Mouse (Mus musculus): ENCODE results near the gene Cnot9. TPM values are rescaled to one million over a fixed set of nuclear protein-coding genes. Genes with fewer than 3 reads are reported as not detected.

The Cnot9 gene
- 23.4 and 28.6 TPM in 2 replicates for polyA plus RNA-seq (2012; rRNA removed)

DNA sequence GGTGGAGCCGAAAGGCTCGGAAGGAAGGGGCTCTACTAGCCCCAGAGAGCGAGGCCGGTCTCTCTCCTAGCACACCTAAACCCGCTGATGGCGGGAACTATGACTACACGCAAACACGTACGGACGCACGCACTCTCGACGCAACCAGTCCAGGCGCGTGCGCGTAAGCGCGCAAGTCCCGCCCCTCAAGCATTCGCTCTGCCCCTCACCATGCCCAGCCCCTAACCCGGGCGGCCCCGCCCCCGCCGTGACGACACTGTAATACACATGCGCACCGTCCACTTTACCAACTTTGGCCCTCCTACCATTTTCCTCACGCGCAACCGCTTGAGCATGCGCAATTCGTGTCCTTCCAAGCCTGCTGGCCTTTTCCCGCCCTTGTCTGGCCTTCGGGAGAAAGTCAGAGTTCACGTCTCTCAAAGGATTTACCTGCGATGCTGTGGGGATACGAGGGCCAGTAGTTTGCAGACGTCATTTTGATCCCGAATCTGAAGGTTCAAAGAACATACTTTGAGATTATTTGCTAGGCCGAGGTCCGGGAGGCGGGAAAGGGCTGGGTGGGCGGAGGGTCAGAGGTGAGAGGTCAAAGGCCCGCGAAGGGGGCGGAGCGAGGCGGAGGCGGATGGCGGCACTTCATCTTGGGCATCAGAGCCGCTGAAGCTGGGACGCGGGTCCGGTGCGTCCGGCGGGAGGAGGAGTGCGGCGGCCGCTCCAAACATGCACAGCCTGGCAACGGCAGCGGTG lies at the start of gene Cnot9:
Gene Cnot9 (plus strand): TSS at position 338 of the 744 bp plus-strand sequence.

DNA sequence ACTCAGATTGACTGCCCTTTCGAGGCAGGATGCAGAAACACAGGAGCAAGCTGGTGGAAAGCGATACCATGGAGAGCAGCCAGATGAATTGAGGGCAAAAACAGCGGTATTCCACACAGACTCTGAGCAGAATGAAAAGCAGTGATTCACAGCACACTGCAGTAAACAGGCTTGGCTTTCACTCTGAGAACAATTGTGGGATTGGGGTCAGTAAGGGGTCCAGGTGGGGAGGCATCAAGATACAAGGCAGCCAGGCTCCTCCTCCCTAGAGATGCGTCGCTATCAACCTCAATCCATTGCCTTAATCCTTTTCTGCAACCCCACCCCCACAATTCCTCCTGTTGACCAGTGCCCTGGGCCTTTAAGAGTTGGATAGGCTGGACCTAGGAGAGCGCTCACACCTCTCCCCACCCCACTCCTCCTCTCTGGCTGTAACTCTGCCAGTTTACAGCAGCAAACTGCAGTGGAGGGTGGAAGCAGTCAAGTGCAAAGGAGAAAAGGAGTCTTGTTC lies 36.6 kb downstream of the Cnot9 start, which contains the start of gene Plcd4:
Gene Plcd4 (plus strand): TSS at position 438 of the 511 bp plus-strand sequence.

DNA sequence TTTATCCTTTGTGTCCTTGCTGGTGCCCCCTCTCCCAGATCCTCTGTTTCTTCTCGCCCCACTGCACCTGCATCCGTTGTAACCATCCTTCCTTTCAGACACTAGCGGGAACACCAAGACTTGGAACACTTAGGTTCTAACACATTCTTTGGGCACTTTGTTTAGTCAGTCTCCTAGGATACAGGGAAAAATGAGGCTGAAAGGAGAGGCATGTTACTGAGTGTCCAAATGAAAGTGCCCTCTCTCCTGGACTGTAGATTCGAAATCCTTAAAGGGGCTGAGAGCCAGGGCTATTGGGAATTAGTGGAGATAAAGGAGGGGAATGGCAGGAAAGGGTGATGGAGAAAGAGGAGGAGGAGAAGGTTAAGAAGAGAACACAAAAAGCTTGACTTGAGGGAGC lies 38.3 kb downstream of the Cnot9 start, which contains the start of gene Usp37:
Gene Usp37 (minus strand): TSS at position 101 of the 400 bp plus-strand sequence.

Other genes starting within 250 kb of the Cnot9 start
- 0.38 and 0.45 TPM in 2 replicates for gene Gpbar1, start 227.5 kb upstream of the Cnot9 start, polyA plus RNA-seq (2012; rRNA removed)
- 56.1 and 58.3 TPM in 2 replicates for gene Aamp, start 221.3 kb upstream of the Cnot9 start, polyA plus RNA-seq (2012; rRNA removed)
- 16.0 and 16.4 TPM in 2 replicates for gene Pnkd, start 221.1 kb upstream of the Cnot9 start, polyA plus RNA-seq (2012; rRNA removed)
- 7.7 and 8.7 TPM in 2 replicates for gene Tmbim1, start 200.4 kb upstream of the Cnot9 start, polyA plus RNA-seq (2012; rRNA removed)
- gene Catip, start 143.9 kb upstream of the Cnot9 start, polyA plus RNA-seq (2012; rRNA removed), result 0.06 and 0.11 TPM in 2 replicates
- 8.0 and 13.7 TPM in 2 replicates for gene Slc11a1, start 130.9 kb upstream of the Cnot9 start, polyA plus RNA-seq (2012; rRNA removed)
- gene Ctdsp1, start 114.5 kb upstream of the Cnot9 start, polyA plus RNA-seq (2012; rRNA removed), result 32.1 and 35.4 TPM in 2 replicates
- gene Vil1, start 96.7 kb upstream of the Cnot9 start, polyA plus RNA-seq (2012; rRNA removed), result 0.34 and 0.36 TPM in 2 replicates
- 0.01 TPM in 2 replicates for gene Plcd4, start 36.8 kb downstream of the Cnot9 start, polyA plus RNA-seq (2012; rRNA removed)
- 4.5 and 5.5 TPM in 2 replicates for gene Usp37, start 38.2 kb downstream of the Cnot9 start, polyA plus RNA-seq (2012; rRNA removed)
- 2.6 and 3.3 TPM in 2 replicates for gene Zfp142, start 82.2 kb downstream of the Cnot9 start, polyA plus RNA-seq (2012; rRNA removed)
- gene Bcs1l, start 82.2 kb downstream of the Cnot9 start, polyA plus RNA-seq (2012; rRNA removed), result 9.0 and 10.6 TPM in 2 replicates
- gene Rnf25, start 95.3 kb downstream of the Cnot9 start, polyA plus RNA-seq (2012; rRNA removed), result 20.9 and 23.6 TPM in 2 replicates
- 0.18 and 0.20 TPM in 2 replicates for gene Stk36, start 95.4 kb downstream of the Cnot9 start, polyA plus RNA-seq (2012; rRNA removed)
- gene Ttll4, start 155.7 kb downstream of the Cnot9 start, polyA plus RNA-seq (2012; rRNA removed), result 6.6 and 8.4 TPM in 2 replicates
- 2.4 and 3.7 TPM in 2 replicates for gene Cyp27a1, start 207.5 kb downstream of the Cnot9 start, polyA plus RNA-seq (2012; rRNA removed)
- gene Prkag3, start 243.2 kb downstream of the Cnot9 start, polyA plus RNA-seq (2012; rRNA removed), result 0.01 and 0.08 TPM in 2 replicates